Mouse (Mus musculus): Measurements from ENCODE around the gene Ubqln5.

Gene Ubqln5

DNA sequence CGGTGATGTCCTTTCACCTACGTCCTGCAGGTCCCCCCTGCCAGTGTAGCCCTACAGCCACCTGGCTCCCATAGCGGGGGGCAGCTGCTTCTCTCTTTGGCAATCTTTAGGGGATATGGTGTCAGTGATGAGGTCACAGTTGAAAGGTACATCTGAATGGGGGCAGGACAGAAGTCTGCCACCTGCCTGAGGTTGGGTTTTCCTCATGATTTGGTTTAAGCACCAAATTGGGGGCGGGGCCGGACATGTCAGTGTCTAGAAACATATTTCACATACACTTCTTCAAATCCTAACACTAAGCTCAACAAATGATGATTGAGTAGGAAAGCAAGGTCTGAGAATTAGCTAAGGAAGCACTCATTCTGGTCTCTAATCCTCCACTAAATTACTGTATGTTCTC, at the start of gene Ubqln5:
Gene Ubqln5, minus strand, starts transcription at position 101 of the 400 bp plus-strand sequence.
- DNase-seq (ENCODE audit: low read depth, low spot score): no peak

DNA sequence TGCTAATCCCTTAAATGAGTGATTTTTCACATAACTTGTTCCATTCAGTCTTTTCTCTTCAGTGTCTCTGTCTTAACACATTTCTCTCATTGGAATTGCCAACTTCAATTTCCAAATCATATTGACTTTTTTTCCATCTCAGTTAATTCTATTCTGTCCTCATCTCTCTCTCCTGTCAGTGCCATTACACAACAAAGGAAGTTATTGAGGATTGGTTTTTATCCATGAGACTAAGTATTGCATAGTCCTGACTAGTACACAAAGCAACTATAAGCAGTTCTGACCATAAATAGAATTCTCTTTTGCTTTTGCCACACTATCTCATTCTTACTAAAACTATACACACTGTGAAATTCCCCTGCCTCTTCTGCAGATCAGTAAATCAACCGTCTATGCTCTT, 49.4 kb upstream of the Ubqln5 start:
- DNase-seq (ENCODE audit: low read depth, low spot score): no peak

DNA sequence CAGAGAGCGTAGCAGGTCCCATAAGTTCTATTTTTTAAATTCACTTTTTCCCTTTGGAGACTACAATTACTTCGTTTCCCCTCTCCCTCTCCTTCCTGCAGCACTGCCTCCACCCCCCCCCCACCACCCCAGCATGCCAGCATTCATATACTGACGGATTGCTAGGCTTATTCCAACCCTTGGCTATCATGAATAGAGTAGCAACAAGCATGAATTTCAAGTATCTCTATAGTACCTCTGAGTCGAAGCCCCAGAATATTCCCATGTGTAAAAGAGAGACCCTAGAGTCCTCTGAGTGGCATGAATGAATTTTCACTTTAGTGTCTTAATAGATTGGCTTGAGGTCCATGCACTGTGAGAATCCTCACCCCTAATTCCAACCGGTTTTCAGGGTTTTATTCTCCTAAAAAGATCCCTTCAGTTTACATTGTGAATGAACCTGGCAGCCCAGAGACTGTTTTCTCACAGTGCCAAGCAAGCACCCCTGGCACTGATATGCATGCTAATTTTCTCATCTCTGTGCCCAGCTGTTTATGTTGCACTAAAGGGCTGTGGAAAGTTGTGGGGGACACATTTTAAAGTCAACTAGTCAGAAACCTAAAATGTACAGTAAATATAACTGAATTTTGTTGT, 48.9 kb upstream of the Ubqln5 start:
- DNase-seq (ENCODE audit: low read depth, low spot score): no peak

DNA sequence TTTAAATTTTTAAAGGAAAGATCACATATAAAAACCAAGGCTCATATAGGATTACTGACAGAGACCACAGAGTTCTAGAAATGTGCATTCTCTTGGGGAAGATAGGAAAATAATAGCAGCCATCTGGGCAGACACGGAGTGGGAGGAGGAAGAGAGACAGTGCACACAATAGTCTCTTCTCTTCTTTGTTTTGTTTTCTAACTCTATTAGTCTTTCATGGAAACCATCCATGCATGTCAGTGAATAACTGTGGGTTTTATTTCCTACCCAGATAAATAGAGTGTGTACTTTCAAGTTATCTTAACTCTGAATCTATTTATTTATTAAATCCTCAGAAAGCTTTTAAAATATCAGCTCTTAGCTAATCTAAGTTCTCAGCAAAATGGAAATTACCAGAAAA, 45.5 kb upstream of the Ubqln5 start:
- no peak for DNase-seq (ENCODE audit: low read depth, low spot score)

DNA sequence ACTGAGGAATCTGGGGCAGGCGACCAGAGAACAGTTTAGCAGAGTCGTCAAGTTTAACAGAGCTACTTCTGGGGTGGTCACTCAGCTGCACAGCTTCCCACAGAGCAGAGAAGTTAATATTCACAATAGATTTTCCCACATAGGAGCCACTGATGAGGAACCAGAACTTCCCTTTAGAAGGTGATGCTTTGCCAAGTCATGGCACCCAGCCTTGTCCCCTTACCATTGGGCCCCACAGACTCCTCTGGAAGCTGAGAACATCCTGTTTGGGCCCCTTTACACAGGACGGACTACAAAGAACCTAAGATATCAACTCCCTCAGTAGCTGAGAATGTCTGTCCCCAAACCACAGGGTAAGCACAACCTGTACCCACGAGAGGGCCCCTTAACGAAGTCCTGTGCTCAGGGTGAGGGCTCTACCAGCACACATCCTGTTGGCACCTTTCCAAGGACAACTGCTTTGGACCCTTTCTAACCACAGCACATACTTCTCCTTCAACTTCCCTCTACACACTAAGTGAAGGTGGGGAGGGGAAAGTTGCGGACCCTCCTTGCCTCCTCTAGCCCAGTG, 40.1 kb upstream of the Ubqln5 start:
- DNase-seq (ENCODE audit: low read depth, low spot score): no peak

DNA sequence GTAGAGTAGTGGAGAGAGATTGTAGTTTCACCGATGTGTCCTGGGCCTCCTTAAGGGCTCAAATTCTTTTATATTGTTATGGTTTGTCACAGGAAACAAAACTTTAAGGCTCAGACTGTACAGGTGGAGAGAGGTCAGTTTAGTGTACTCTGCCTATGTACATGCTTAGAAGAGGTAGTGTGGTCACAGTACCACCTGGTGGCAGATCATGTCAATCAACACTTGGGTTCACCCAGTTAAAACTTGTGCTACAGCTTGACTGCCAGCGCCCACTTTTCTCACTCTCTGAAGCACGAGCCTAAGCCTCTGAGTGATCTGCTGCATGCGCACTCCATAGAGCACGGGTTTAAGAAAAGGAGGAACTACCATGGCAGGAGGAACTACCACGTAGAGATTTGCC, 37.5 kb upstream of the Ubqln5 start:
- DNase-seq (ENCODE audit: low read depth, low spot score): no peak

DNA sequence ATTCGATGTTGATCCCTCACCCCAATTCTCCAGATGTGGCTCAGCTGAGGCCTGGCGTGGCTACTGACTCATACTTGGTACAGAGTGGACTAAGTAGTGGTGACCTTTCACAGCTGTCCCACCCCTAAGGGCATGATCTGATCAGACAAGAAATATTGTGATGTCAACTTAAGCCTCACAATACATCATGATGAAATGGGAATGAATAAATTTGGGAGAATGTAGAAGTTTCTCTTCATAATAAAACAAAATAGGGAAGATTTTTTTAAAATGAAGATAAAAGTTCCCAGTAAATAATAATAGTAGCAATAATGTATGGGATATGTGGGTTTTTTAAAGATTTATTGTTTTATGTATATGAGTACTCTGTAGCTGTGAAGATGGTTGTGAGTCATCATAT, 20.8 kb upstream of the Ubqln5 start, which contains the start of gene Ubqlnl:
Gene Ubqlnl, minus strand, starts transcription at position 101 of the 400 bp plus-strand sequence.
- no peak for DNase-seq (ENCODE audit: low read depth, low spot score)

DNA sequence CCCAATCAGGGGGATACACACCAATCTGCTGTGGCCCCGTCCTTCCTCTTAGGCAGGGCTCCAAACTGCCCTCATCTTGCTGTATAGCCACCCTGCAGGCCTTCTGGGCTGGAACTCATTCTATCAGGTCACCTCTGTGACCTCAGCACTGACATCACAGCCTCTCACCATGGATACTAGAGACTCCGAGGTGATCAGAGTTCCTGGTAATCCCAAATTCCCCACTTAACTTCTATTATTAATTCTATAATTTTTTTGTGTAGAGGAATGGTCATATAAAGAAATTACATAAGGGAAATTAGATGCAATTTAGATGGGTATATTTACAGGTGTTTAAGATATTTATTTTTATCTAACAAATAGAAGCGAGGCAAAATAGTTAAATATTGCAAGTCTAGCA, 13.6 kb upstream of the Ubqln5 start, which contains the start of gene Ubqln3:
Gene Ubqln3, minus strand, starts transcription at position 101 of the 400 bp plus-strand sequence.
- DNase-seq (ENCODE audit: low read depth, low spot score): no peak

DNA sequence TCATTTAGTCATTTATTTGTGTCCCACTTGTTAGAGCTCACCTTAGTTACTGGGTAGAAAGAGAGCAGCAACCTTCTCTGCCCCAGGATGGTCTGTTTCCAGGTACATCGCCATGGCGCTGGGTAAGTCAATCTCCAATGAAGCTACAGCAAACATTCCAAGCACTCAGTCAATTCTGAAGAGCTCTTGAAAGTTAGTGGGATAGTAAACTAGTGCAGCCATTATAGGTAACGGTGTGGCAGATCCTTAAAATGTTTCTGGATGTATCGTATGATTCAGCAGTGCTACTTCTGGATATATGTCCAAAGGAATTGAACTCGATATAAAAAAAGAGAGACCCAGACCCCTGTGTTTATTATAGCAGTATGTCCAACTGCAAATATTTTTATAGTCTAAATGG, 7.7 kb upstream of the Ubqln5 start, which contains the start of gene Olfr643:
Gene Olfr643, minus strand, starts transcription at position 101 of the 400 bp plus-strand sequence.
- no peak for DNase-seq (ENCODE audit: low read depth, low spot score)

DNA sequence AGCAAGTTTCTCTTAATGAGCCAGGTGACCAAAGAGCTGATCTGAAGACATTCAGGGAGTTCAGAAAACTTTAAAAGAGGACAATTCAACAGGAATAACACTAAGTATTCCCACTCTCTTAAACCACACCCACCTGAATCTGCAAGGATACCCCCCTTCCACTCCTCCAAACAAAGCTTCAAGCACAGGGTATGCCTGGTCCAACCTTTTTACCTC, 25.0 kb downstream of the Ubqln5 start, which contains the start of gene Olfr646:
Gene Olfr646, plus strand, starts transcription at position 117 of the 216 bp plus-strand sequence.
- no peak for DNase-seq (ENCODE audit: low read depth, low spot score)

DNA sequence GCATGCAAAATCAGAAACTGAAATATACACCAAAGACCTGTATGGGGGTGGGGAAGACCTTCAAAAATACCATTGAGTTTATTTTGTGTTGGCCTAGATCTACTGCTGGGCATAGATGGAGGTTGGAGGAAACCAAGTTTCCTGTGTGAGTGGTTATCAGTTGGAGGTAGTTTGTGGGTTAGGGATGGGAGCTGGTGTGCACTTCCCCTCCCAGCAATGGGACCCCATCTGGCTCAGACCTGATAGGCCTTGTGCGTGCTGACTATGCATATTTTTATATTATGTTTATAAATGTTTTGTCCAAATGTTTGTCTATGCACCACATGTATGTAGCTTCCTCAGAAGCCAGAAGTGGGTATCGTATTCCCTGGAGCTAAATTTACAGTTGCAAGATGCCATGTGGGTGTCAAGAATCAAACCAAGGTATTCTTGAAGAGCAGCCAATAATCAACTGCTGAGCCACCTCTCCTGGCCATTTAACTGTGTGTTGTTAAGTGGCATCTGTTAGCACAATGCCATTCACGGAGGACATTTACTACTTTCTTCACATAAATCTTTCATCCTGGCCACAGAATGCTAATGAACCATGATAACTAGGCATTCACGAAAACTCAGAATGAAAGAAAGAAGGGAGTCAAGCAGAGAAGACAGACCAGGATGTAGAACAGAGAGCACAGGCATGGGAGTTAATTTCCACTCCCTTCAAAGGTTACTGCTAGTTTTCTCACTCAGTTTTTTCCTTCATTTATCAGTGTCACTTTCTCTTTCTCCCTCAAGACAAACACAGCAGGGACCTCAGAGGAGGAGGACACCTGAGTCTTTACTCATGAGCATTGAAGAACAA, 25.5 kb downstream of the Ubqln5 start:
- no peak for DNase-seq (ENCODE audit: low read depth, low spot score)

DNA sequence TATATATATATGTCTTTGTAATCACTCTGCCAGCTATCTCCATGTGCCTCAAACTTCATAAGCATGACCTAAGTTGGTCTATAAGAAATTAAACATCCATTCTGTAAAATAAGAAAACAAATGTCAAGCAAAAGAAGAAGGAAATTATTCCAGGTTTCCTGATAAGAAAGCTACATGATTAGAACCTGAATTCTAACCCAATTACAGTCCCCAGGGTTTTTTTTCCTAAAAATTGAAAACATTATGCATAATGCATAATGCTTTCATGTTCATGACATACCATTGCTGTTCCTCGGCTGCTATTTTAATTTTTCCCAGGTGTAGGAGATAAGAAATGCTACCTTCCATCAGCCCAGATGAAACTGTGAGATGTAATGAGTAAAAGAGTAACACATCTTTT, 44.3 kb downstream of the Ubqln5 start, which contains the start of gene Olfr645:
Gene Olfr645, minus strand, starts transcription at position 101 of the 400 bp plus-strand sequence.
- no peak for DNase-seq (ENCODE audit: low read depth, low spot score)

Data from skeletal muscle tissue, adult 2 months (tissue).